Mouse (Mus musculus) thymus, adult 2 months (tissue): ENCODE measurements around the gene Il21r.

ENCODE experiments used
- CTCF ChIP-seq: fragments of 200-500 bp; IDR thresholded peaks from 2 replicates; pipeline ENCODE4 v1.5.1; 2012; ENCODE audit warnings: mild to moderate bottlenecking, control low read depth, low read length, moderate library complexity, borderline replicate concordance; ENCODE audit not compliant: control insufficient read depth, poor library complexity, insufficient read depth; ENCODE audit errors: extremely low read depth
- POLR2A ChIP-seq: fragments of 200-500 bp; IDR thresholded peaks from 2 replicates; pipeline ENCODE4 v1.6.1; 2012; ENCODE audit warnings: mild to moderate bottlenecking, low read length, control low read depth, moderate library complexity; ENCODE audit not compliant: control insufficient read depth, poor library complexity, insufficient read depth; ENCODE audit errors: extremely low read depth

GRCm38 (mm10) chr7:125555351-125555872, 47.8 kb upstream of the Il21r start:
- TF ChIP-seq POLR2A (no peak), CTCF (no peak)
